Mouse (Mus musculus) stomach, embryonic 15.5 days (tissue): ENCODE data around the gene Anapc1. TPM values are rescaled to one million over a fixed set of nuclear protein-coding genes. Genes with fewer than 3 reads are reported as not detected.
A peak's percentile ranks its signal among the peaks of the same experiment; 100 is the strongest.

Experiments used
- ATAC-seq: fragments of 200-750 bp; cut with Nextera tagmentation; 2 replicates; pipeline ENCODE4 v1.8.0; 2017; ENCODE audit warnings: low read depth, moderate number of reproducible peaks, moderate TSS enrichment; ENCODE audit not compliant: insufficient read depth, low FRiP score
- H3K27ac ChIP-seq: fragments of 300-500 bp; sonication (generic); 2 replicates; pipeline ENCODE4 v1.5.1; 2015; ENCODE audit warnings: mild to moderate bottlenecking, inconsistent platforms
- H3K27me3 ChIP-seq: fragments of 300-500 bp; sonication (generic); replicated peaks from 2 replicates; pipeline ENCODE4 v1.6.1; 2015; ENCODE audit warnings: inconsistent platforms
- H3K36me3 ChIP-seq: fragments of 300-500 bp; sonication (generic); 2 replicates; pipeline ENCODE4 v1.6.1; 2015; ENCODE audit warnings: inconsistent platforms
- H3K4me1 ChIP-seq: fragments of 300-500 bp; sonication (generic); 2 replicates; pipeline ENCODE4 v1.6.1; 2015; ENCODE audit warnings: inconsistent platforms
- H3K4me2 ChIP-seq: fragments of 300-500 bp; sonication (generic); 2 replicates; pipeline ENCODE4 v1.6.1; 2015; ENCODE audit warnings: mild to moderate bottlenecking, inconsistent platforms
- H3K4me3 ChIP-seq: fragments of 300-500 bp; sonication (generic); replicated peaks from 2 replicates; pipeline ENCODE4 v1.5.1; 2015; ENCODE audit warnings: inconsistent platforms
- H3K9ac ChIP-seq: fragments of 300-500 bp; sonication (generic); 2 replicates; pipeline ENCODE4 v1.6.1; 2015; ENCODE audit warnings: inconsistent platforms
- H3K9me3 ChIP-seq: fragments of 300-500 bp; sonication (generic); 2 replicates; pipeline ENCODE4 v1.6.1; 2016; ENCODE audit warnings: inconsistent platforms
- WGBS: fragments of 180-500 bp; shearing (Covaris S2); methylation state at CpG from one replicate; pipeline ENCODE4 v1.1.7; 2015; 5-methylcytosine and 5-hydroxymethylcytosine counted together
- polyA plus RNA-seq: library from polyadenylated mRNA; unstranded; fragments of >200 nt; fragmentation: Nextera tagmentation; extraction: Ambion mirVana; gene quantifications from 2 replicates; pipeline ENCODE4 v1.2.1, GENCODE M21; 2015

Anapc1 gene
- 52.9 and 64.1 TPM in 2 replicates for polyA plus RNA-seq

GRCm38 (mm10) chr2:128686921-128687557 lies at the start of gene Anapc1:
Gene Anapc1, minus strand, starts transcription at chr2:128687391.
- Histone ChIP-seq H3K9ac (peak within 1 kb of the TSS; percentile 88), H3K4me1 (0 out of 2 replicates have a peak, but pooled peaks cover 6% of the 10 kb centered on the region), H3K4me3 (peak within 1 kb of the TSS; percentile 92), H3K27me3 (no peaks in the 10 kb centered on the region), H3K27ac (peak within 1 kb of the TSS; percentile 88), H3K36me3 (peaks cover 12% of the 10 kb centered on the region), H3K9me3 (no peaks in the 10 kb centered on the region), H3K4me2 (peak within 1 kb of the TSS; percentile 56)
- WGBS, result under 1% methylated on average over 56 of the region's 58 CpGs
- ATAC-seq, result peak; percentile 98

- Histone ChIP-seq H3K9ac (no peak overlapping the region), H3K4me2 (no peak overlapping the region), H3K4me3 (no peak overlapping the region), H3K4me1 (peaks cover 5% of the 10 kb centered on the region; the same call in 1 of the 2 replicates), H3K9me3 (no peaks in the 10 kb centered on the region), H3K27me3 (no peaks in the 10 kb centered on the region), H3K27ac (no peak overlapping the region; the same call in 1 of the 2 replicates), H3K36me3 (no peaks in the 10 kb centered on the region)
- ATAC-seq, result no peak
- WGBS, result 31% methylated on average over 3 of the region's 3 CpGs
These were observed 47.9 kb upstream of the Anapc1 start for GRCm38 (mm10) chr2:128735089-128735488.

GRCm38 (mm10) chr2:128731951-128732350 lies 44.8 kb upstream of the Anapc1 start:
- Histone ChIP-seq H3K9ac (no peak overlapping the region), H3K4me3 (no peak overlapping the region), H3K27ac (no peak overlapping the region), H3K36me3 (no peaks in the 10 kb centered on the region), H3K9me3 (no peaks in the 10 kb centered on the region), H3K4me1 (peaks cover 5% of the 10 kb centered on the region; the same call in 1 of the 2 replicates), H3K4me2 (no peak overlapping the region), H3K27me3 (no peaks in the 10 kb centered on the region)
- no peak for ATAC-seq
- WGBS, result 88% methylated on average over 1 of the region's 1 CpGs

GRCm38 (mm10) chr2:128731514-128731913 lies 44.3 kb upstream of the Anapc1 start:
- WGBS, result 62% methylated on average over 10 of the region's 10 CpGs
- no peaks in the 10 kb centered on the region for H3K27me3 ChIP-seq

GRCm38 (mm10) chr2:128729141-128729540 lies 42.0 kb upstream of the Anapc1 start:
- Histone ChIP-seq H3K9ac (no peak overlapping the region), H3K4me3 (no peak overlapping the region), H3K36me3 (no peaks in the 10 kb centered on the region), H3K27me3 (no peaks in the 10 kb centered on the region), H3K4me2 (no peak overlapping the region), H3K4me1 (no peaks in the 10 kb centered on the region), H3K9me3 (no peaks in the 10 kb centered on the region), H3K27ac (no peak overlapping the region)
- 68% methylated on average over 7 of the region's 7 CpGs for WGBS
- ATAC-seq, result no peak

More at GRCm38 (mm10) chr2:128731514-128731913, 44.3 kb upstream of the Anapc1 start:
- H3K4me1 ChIP-seq, result peaks cover 5% of the 10 kb centered on the region; the same call in 1 of the 2 replicates
- H3K36me3 ChIP-seq, result no peaks in the 10 kb centered on the region
- H3K9ac ChIP-seq, result no peak overlapping the region
- H3K4me3 ChIP-seq, result no peak overlapping the region
- H3K4me2 ChIP-seq, result no peak overlapping the region
- no peak for ATAC-seq
- H3K9me3 ChIP-seq, result no peaks in the 10 kb centered on the region
- H3K27ac ChIP-seq, result no peak overlapping the region

- no peak overlapping the region for H3K4me3 ChIP-seq
- H3K9me3 ChIP-seq, result no peaks in the 10 kb centered on the region
- H3K4me2 ChIP-seq, result no peak overlapping the region
- no peak overlapping the region for H3K9ac ChIP-seq
- no peak overlapping the region for H3K27ac ChIP-seq
- no peaks in the 10 kb centered on the region for H3K4me1 ChIP-seq
- no peaks in the 10 kb centered on the region for H3K36me3 ChIP-seq
- H3K27me3 ChIP-seq, result no peaks in the 10 kb centered on the region
- no peak for ATAC-seq
- 72% methylated on average over 4 of the region's 4 CpGs for WGBS
These were observed 40.9 kb upstream of the Anapc1 start for GRCm38 (mm10) chr2:128728066-128728465.

GRCm38 (mm10) chr2:128727552-128727951 lies 40.4 kb upstream of the Anapc1 start:
- Histone ChIP-seq H3K9ac (no peak overlapping the region), H3K27ac (no peak overlapping the region), H3K9me3 (no peaks in the 10 kb centered on the region), H3K36me3 (no peaks in the 10 kb centered on the region), H3K4me3 (no peak overlapping the region), H3K27me3 (no peaks in the 10 kb centered on the region), H3K4me1 (no peaks in the 10 kb centered on the region), H3K4me2 (no peak overlapping the region)
- 57% methylated on average over 3 of the region's 3 CpGs for WGBS
- no peak for ATAC-seq

- no peaks in the 10 kb centered on the region for H3K4me1 ChIP-seq
- H3K4me3 ChIP-seq, result no peak overlapping the region
- no peaks in the 10 kb centered on the region for H3K27me3 ChIP-seq
- H3K4me2 ChIP-seq, result no peak overlapping the region
- 69% methylated on average over 7 of the region's 7 CpGs for WGBS
- no peak overlapping the region for H3K9ac ChIP-seq
- no peak overlapping the region for H3K27ac ChIP-seq
- H3K9me3 ChIP-seq, result no peaks in the 10 kb centered on the region
- no peaks in the 10 kb centered on the region for H3K36me3 ChIP-seq
- no peak for ATAC-seq
These were observed 39.4 kb upstream of the Anapc1 start for GRCm38 (mm10) chr2:128726626-128727025.

GRCm38 (mm10) chr2:128726067-128726466 lies 38.9 kb upstream of the Anapc1 start:
- Histone ChIP-seq H3K27me3 (no peaks in the 10 kb centered on the region), H3K27ac (no peak overlapping the region), H3K4me3 (no peak overlapping the region), H3K4me2 (no peak overlapping the region), H3K36me3 (no peaks in the 10 kb centered on the region), H3K9me3 (no peaks in the 10 kb centered on the region), H3K9ac (no peak overlapping the region), H3K4me1 (no peaks in the 10 kb centered on the region)
- no peak for ATAC-seq
- 67% methylated on average over 5 of the region's 5 CpGs for WGBS

GRCm38 (mm10) chr2:128722106-128722710 lies 35.0 kb upstream of the Anapc1 start:
- Histone ChIP-seq H3K9me3 (no peaks in the 10 kb centered on the region), H3K9ac (no peak overlapping the region), H3K36me3 (no peaks in the 10 kb centered on the region), H3K4me1 (no peaks in the 10 kb centered on the region), H3K4me2 (no peak overlapping the region), H3K4me3 (no peak overlapping the region), H3K27me3 (no peaks in the 10 kb centered on the region), H3K27ac (0 out of 2 replicates have a peak overlapping the region, but pooled peaks have one; percentile 35)
- ATAC-seq, result no peak; the same call in 1 of the 2 replicates
- 81% methylated on average over 5 of the region's 5 CpGs for WGBS

GRCm38 (mm10) chr2:128719380-128719779 lies 32.2 kb upstream of the Anapc1 start:
- Histone ChIP-seq H3K27me3 (no peaks in the 10 kb centered on the region), H3K4me1 (peaks cover 12% of the 10 kb centered on the region; the same call in 1 of the 2 replicates), H3K9ac (no peak overlapping the region), H3K36me3 (no peaks in the 10 kb centered on the region), H3K4me2 (no peak overlapping the region), H3K27ac (no peak overlapping the region), H3K4me3 (no peak overlapping the region), H3K9me3 (no peaks in the 10 kb centered on the region)
- ATAC-seq, result no peak
- WGBS, result 79% methylated on average over 2 of the region's 2 CpGs

GRCm38 (mm10) chr2:128715979-128716378 lies 28.8 kb upstream of the Anapc1 start:
- Histone ChIP-seq H3K9me3 (no peaks in the 10 kb centered on the region), H3K36me3 (no peaks in the 10 kb centered on the region), H3K4me2 (no peak overlapping the region), H3K4me3 (no peak overlapping the region), H3K27me3 (no peaks in the 10 kb centered on the region), H3K4me1 (peaks cover 25% of the 10 kb centered on the region), H3K27ac (no peak overlapping the region), H3K9ac (no peak overlapping the region)
- no peak for ATAC-seq
- WGBS, result 95% methylated on average over 1 of the region's 1 CpGs
